Mouse (Mus musculus): ENCODE results near the gene Syt6.

The Syt6 gene

GRCm38 (mm10) chr3:103647164-103647867 is 72.3 kb downstream of the Syt6 start:
- in situ Hi-C loops (cut with MboI): no loop called here

- in situ Hi-C loops (cut with MboI): no loop called here
Measured at GRCm38 (mm10) chr3:103648486-103648885, 73.5 kb downstream of the Syt6 start.

GRCm38 (mm10) chr3:103649716-103650115 is 74.7 kb downstream of the Syt6 start:
- in situ Hi-C loops (cut with MboI): no loop called here

GRCm38 (mm10) chr3:103650406-103650805 is 75.4 kb downstream of the Syt6 start:
- in situ Hi-C loops (cut with MboI): no loop called here

GRCm38 (mm10) chr3:103660012-103660411 is 85.0 kb downstream of the Syt6 start:
- in situ Hi-C loops (cut with MboI): no loop called here

- in situ Hi-C loops (cut with MboI): no loop called here
Measured at GRCm38 (mm10) chr3:103661714-103662113, 86.7 kb downstream of the Syt6 start.

GRCm38 (mm10) chr3:103663385-103663784 is 88.4 kb downstream of the Syt6 start:
- in situ Hi-C loops (cut with MboI): no loop called here

- in situ Hi-C loops (cut with MboI): no loop called here
Measured at GRCm38 (mm10) chr3:103672113-103672512, 97.1 kb downstream of the Syt6 start.

GRCm38 (mm10) chr3:103672716-103673115 is 97.7 kb downstream of the Syt6 start:
- in situ Hi-C loops (cut with MboI): no loop called here

- in situ Hi-C loops (cut with MboI): no loop called here
Measured at GRCm38 (mm10) chr3:103678811-103679210, 103.8 kb downstream of the Syt6 start.

- in situ Hi-C loops (cut with MboI): no loop called here
Measured at GRCm38 (mm10) chr3:103682473-103682872, 107.4 kb downstream of the Syt6 start.

- in situ Hi-C loops (cut with MboI): no loop called here
Measured at GRCm38 (mm10) chr3:103683234-103683965, 108.4 kb downstream of the Syt6 start.

- in situ Hi-C loops (cut with MboI): no loop called here
Measured at GRCm38 (mm10) chr3:103683966-103684319, 108.9 kb downstream of the Syt6 start.

GRCm38 (mm10) chr3:103689043-103689442 is 114.0 kb downstream of the Syt6 start:
- in situ Hi-C loops (cut with MboI): no loop called here

- in situ Hi-C loops (cut with MboI): no loop called here
Measured at GRCm38 (mm10) chr3:103690506-103690905, 115.5 kb downstream of the Syt6 start.
